In genomic region chrX:131006698-131007097, GRCm38 (mm10) we compare ENCODE assay signal across 25 mouse cellular contexts.
"Had no signal": no experiment of that assay in that cellular context is flagged by ENCODE, and none has a peak within 500 bp of the region (broad histone marks: within the 10 kb centered on the region; RNA-seq: fewer than 3 reads in every experiment).

No protein-coding gene starts in this region.

- DNase-seq: cerebellum, adult 9-10 months; cerebellum, adult 9-11 months; cerebellum, postnatal 10 days; cerebellum, postnatal 14 days; cerebellum, postnatal 25 days; cerebellum, postnatal 36 days; embryo, embryonic 11 days; forebrain, postnatal 0 days; gastrocnemius, adult 2 months; gastrocnemius, postnatal 10 days; gastrocnemius, postnatal 14 days; gastrocnemius, postnatal 25 days; gastrocnemius, postnatal 36 days; heart, adult 11 months; heart, adult 18-20 months; heart, adult 2 months had no signal

- H3K4me3 ChIP-seq: embryonic facial prominence, embryonic 10.5 days; embryonic facial prominence, embryonic 12.5 days; embryonic facial prominence, embryonic 13.5 days; embryonic facial prominence, embryonic 15.5 days; erythroblast, embryonic 14.5 days; forebrain, embryonic 10.5 days; forebrain, embryonic 12.5 days; forebrain, embryonic 13.5 days; forebrain, embryonic 15.5 days; gastrocnemius, adult 2 months; heart, adult 2 months had no signal

- H3K9ac ChIP-seq: embryonic facial prominence, embryonic 12.5 days; embryonic facial prominence, embryonic 13.5 days; embryonic facial prominence, embryonic 15.5 days; forebrain, embryonic 12.5 days; forebrain, embryonic 13.5 days; forebrain, embryonic 15.5 days; forebrain, postnatal 0 days had no signal

- H3K9me3 ChIP-seq: embryonic facial prominence, embryonic 10.5 days; embryonic facial prominence, embryonic 12.5 days; embryonic facial prominence, embryonic 13.5 days; embryonic facial prominence, embryonic 15.5 days; forebrain, embryonic 10.5 days; forebrain, embryonic 12.5 days; forebrain, embryonic 13.5 days; forebrain, embryonic 15.5 days had no signal

- H3K36me3 ChIP-seq: embryonic facial prominence, embryonic 10.5 days; embryonic facial prominence, embryonic 12.5 days; embryonic facial prominence, embryonic 13.5 days; embryonic facial prominence, embryonic 15.5 days; forebrain, embryonic 10.5 days; forebrain, embryonic 12.5 days; forebrain, embryonic 15.5 days had no signal

- H3K27ac ChIP-seq: embryonic facial prominence, embryonic 10.5 days; embryonic facial prominence, embryonic 12.5 days; embryonic facial prominence, embryonic 13.5 days; embryonic facial prominence, embryonic 15.5 days; forebrain, embryonic 10.5 days; forebrain, embryonic 12.5 days; forebrain, embryonic 13.5 days; forebrain, embryonic 15.5 days; gastrocnemius, adult 2 months; heart, adult 2 months had no signal

- H3K4me1 ChIP-seq: embryonic facial prominence, embryonic 10.5 days; embryonic facial prominence, embryonic 12.5 days; embryonic facial prominence, embryonic 13.5 days; embryonic facial prominence, embryonic 15.5 days; forebrain, embryonic 10.5 days; forebrain, embryonic 12.5 days; forebrain, embryonic 13.5 days; forebrain, embryonic 15.5 days had no signal

- H3K27me3 ChIP-seq: embryonic facial prominence, embryonic 12.5 days; embryonic facial prominence, embryonic 13.5 days; embryonic facial prominence, embryonic 15.5 days; forebrain, embryonic 12.5 days; forebrain, embryonic 13.5 days; forebrain, embryonic 15.5 days had no signal
